Mouse (Mus musculus) forebrain, postnatal 0 days (tissue): ENCODE results near the gene Xpnpep3. TPM values are rescaled to one million over a fixed set of nuclear protein-coding genes. Genes with fewer than 3 reads are reported as not detected.

Source experiments
- ATAC-seq: fragments of 200-750 bp; cut with Nextera tagmentation; 2 replicates; pipeline ENCODE4 v1.8.0; 2017; ENCODE audit warnings: mild to moderate bottlenecking, moderate library complexity
- DNase-seq: peaks from one replicate; pipeline ENCODE4 v3.0.0-alpha.2; 2015
- H3K27ac ChIP-seq: fragments of 300-500 bp; sonication (generic); 2 replicates; pipeline ENCODE4 v1.5.1; 2014; ENCODE audit warnings: low read depth, mild to moderate bottlenecking, antibody characterized with exemption, low read length, moderate library complexity, mixed read lengths
- H3K27me3 ChIP-seq: fragments of 300-500 bp; sonication (generic); 2 replicates; pipeline ENCODE4 v1.6.1; 2014; ENCODE audit warnings: mild to moderate bottlenecking, low read length, mixed read lengths; ENCODE audit not compliant: insufficient read depth
- H3K36me3 ChIP-seq: fragments of 300-500 bp; sonication (generic); 2 replicates; pipeline ENCODE4 v1.6.1; 2014; ENCODE audit warnings: mild to moderate bottlenecking, moderate library complexity; ENCODE audit not compliant: insufficient read depth
- H3K4me1 ChIP-seq: fragments of 300-500 bp; sonication (generic); 2 replicates; pipeline ENCODE4 v1.6.1; 2014; ENCODE audit warnings: antibody characterized with exemption; ENCODE audit not compliant: insufficient read depth
- H3K4me2 ChIP-seq: fragments of 300-500 bp; sonication (generic); 2 replicates; pipeline ENCODE4 v1.6.1; 2014; ENCODE audit warnings: low read depth, mild to moderate bottlenecking, moderate library complexity
- H3K4me3 ChIP-seq: fragments of 300-500 bp; sonication (generic); 2 replicates; pipeline ENCODE4 v1.5.1; 2014; ENCODE audit warnings: low read depth, low read length, mixed read lengths
- H3K9ac ChIP-seq: fragments of 300-500 bp; sonication (generic); 2 replicates; pipeline ENCODE4 v1.6.1; 2014; ENCODE audit warnings: mild to moderate bottlenecking
- H3K9me3 ChIP-seq: fragments of 300-500 bp; sonication (generic); 2 replicates; pipeline ENCODE4 v1.6.1; 2016; ENCODE audit warnings: low read length
- CTCF ChIP-seq: sonication (generic); IDR thresholded peaks from 2 replicates; pipeline ENCODE4 v1.5.1; 2016; ENCODE audit warnings: antibody characterized with exemption, control low read depth, low read depth
- WGBS: fragments of 180-500 bp; shearing (Covaris S2); extraction: QIAGEN DNeasy Blood & Tissue Kit; methylation state at CpG from one replicate; pipeline ENCODE4 v1.1.7; 2014; 5-methylcytosine and 5-hydroxymethylcytosine counted together
- polyA plus RNA-seq: library from polyadenylated mRNA; unstranded; fragments of >200 nt; fragmentation: Nextera tagmentation; extraction: Ambion mirVana; gene quantifications from 2 replicates; pipeline ENCODE4 v1.2.1, GENCODE M21; 2015
- total RNA-seq: library from RNA; depleted of rRNA; stranded (reverse); fragments of >200 nt; gene quantifications from 2 replicates; pipeline ENCODE4 v1.2.3, GENCODE M21; 2014; rRNA removed

Xpnpep3 gene
- total and polyA plus RNA-seq, 2 experiments from 2014 or later = 7.4 to 8.5 TPM

- no peak for ATAC-seq
- H3K9ac ChIP-seq = no peak overlapping the region
- 84% methylated on average over 4 of the region's 4 CpGs for WGBS
Measured at GRCm38 (mm10) chr15:81485483-81485882, 85.5 kb downstream of the Xpnpep3 start.

DNA sequence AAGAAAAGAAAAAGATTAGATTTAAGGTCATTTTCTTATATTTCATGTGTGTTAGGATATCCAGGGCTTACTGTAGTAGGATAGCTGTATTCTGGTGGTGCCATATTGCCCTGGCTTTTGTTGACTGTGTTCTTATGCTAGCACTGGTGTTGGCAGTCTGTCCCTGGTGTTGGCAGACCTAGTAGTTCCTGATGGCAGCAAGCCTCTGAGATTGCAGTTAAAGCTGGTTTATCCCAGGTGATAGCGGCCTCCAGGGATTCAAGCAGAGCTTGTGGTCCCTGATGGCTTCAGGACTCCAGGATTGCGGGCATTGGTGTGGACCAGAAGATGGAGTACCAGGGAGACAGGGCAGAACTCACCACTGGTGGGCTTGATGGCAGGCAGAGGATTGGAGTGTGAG is 103.5 kb downstream of the Xpnpep3 start:
- H3K36me3 ChIP-seq = no peaks in the 10 kb centered on the region
- no peaks in the 10 kb centered on the region for H3K4me1 ChIP-seq
- H3K9ac ChIP-seq = no peak overlapping the region
- no peaks in the 10 kb centered on the region for H3K9me3 ChIP-seq
- H3K4me2 ChIP-seq = no peak overlapping the region
- ATAC-seq (no peak), DNase-seq (no peak)
- H3K27ac ChIP-seq = no peak overlapping the region
- 88% methylated on average over 2 of the region's 2 CpGs for WGBS
- no peaks in the 10 kb centered on the region for H3K27me3 ChIP-seq
- TF ChIP-seq CTCF = no peak
- H3K4me3 ChIP-seq = no peak overlapping the region

More at GRCm38 (mm10) chr15:81485483-81485882, 85.5 kb downstream of the Xpnpep3 start:
- H3K27ac ChIP-seq = no peak overlapping the region
- H3K27me3 ChIP-seq = no peaks in the 10 kb centered on the region
- no peak for TF ChIP-seq CTCF
- H3K36me3 ChIP-seq = no peaks in the 10 kb centered on the region
- no peak overlapping the region for H3K4me3 ChIP-seq
- DNase-seq = no peak
- no peaks in the 10 kb centered on the region for H3K4me1 ChIP-seq
- H3K4me2 ChIP-seq = no peak overlapping the region
- no peaks in the 10 kb centered on the region for H3K9me3 ChIP-seq

DNA sequence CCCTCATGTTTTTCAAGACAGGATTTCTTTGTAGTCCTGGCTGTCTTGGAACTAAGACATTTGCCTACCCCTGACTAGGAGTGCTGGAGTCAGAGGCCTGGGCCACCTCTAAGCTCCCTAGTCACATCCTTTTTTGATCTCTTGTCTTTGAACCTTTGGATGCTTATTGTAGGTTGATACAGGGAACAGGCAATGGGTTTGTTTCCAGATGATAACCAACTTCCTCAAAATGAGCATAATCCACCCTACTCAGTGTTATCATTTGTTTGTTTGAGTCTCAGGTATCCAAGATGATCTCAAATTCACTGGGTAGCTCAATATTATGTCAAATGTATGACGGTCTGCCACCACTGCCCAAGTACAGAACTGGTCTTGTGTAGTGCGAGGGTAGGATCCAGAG is 104.1 kb downstream of the Xpnpep3 start:
- WGBS = 95% methylated on average over 2 of the region's 2 CpGs
- DNase-seq (no peak), ATAC-seq (no peak)
- H3K4me2 ChIP-seq = no peak overlapping the region
- H3K9me3 ChIP-seq = no peaks in the 10 kb centered on the region
- H3K4me1 ChIP-seq = no peaks in the 10 kb centered on the region
- no peaks in the 10 kb centered on the region for H3K27me3 ChIP-seq
- H3K36me3 ChIP-seq = no peaks in the 10 kb centered on the region
- no peak overlapping the region for H3K27ac ChIP-seq
- no peak for TF ChIP-seq CTCF
- no peak overlapping the region for H3K9ac ChIP-seq
- H3K4me3 ChIP-seq = no peak overlapping the region

Other genes starting within 250 kb of the Xpnpep3 start
- gene Mrtfa, start 209.4 kb upstream of the Xpnpep3 start, total RNA-seq = 23.8 and 26.0 TPM in 2 replicates
- gene Mrtfa, start 209.4 kb upstream of the Xpnpep3 start, polyA plus RNA-seq = 15.5 and 19.6 TPM in 2 replicates
- 4.5 and 4.8 TPM in 2 replicates for gene Mchr1, start 164.6 kb upstream of the Xpnpep3 start, total RNA-seq
- gene Mchr1, start 164.6 kb upstream of the Xpnpep3 start, polyA plus RNA-seq = 3.2 and 4.7 TPM in 2 replicates
- gene Slc25a17, start 39.3 kb upstream of the Xpnpep3 start, total RNA-seq = 78.8 and 80.7 TPM in 2 replicates
- 121 and 123 TPM in 2 replicates for gene Slc25a17, start 39.3 kb upstream of the Xpnpep3 start, polyA plus RNA-seq
- gene St13, start 61 bp upstream of the Xpnpep3 start, total RNA-seq = 140 and 143 TPM in 2 replicates
- gene St13, start 61 bp upstream of the Xpnpep3 start, polyA plus RNA-seq = 206 and 223 TPM in 2 replicates
- not detected in 2 replicates for gene Dnajb7, start 8.2 kb downstream of the Xpnpep3 start, total RNA-seq
- gene Dnajb7, start 8.2 kb downstream of the Xpnpep3 start, polyA plus RNA-seq = 0.18 TPM in 1 of 2 replicates, not detected in the other
- 193 and 223 TPM in 2 replicates for gene Rbx1, start 66.2 kb downstream of the Xpnpep3 start, total RNA-seq
- gene Rbx1, start 66.2 kb downstream of the Xpnpep3 start, polyA plus RNA-seq = 446 and 469 TPM in 2 replicates
- gene Ep300, start 185.2 kb downstream of the Xpnpep3 start, total RNA-seq = 42.4 and 50.1 TPM in 2 replicates
- gene Ep300, start 185.2 kb downstream of the Xpnpep3 start, polyA plus RNA-seq = 8.6 and 15.6 TPM in 2 replicates